Mouse (Mus musculus): Measurements from ENCODE around the gene Fam217b. TPM values are rescaled to one million over a fixed set of nuclear protein-coding genes. Genes with fewer than 3 reads are reported as not detected.

Gene Fam217b
- polyA plus RNA-seq, 1 experiment: 5.1 TPM

GRCm38 (mm10) chr2:178471546-178472480 is 57.5 kb downstream of the Fam217b start:
- TF ChIP-seq POLR2A (IDR thresholded peaks at IDR 0.05; ENCODE audit: borderline replicate concordance, low read depth, low read length) (no peak), CTCF (IDR thresholded peaks at IDR 0.05; ENCODE audit: low read depth, low read length) (no peak)
- no peak overlapping the region for H3K4me3 ChIP-seq (ENCODE audit: insufficient read depth, low read length)
- H3K27ac ChIP-seq (ENCODE audit: insufficient read depth, low read depth, low read length): no peak overlapping the region
- no peaks in the 10 kb centered on the region for H3K4me1 ChIP-seq (ENCODE audit: control insufficient read depth, insufficient read depth, low read length)

- Histone ChIP-seq H3K27ac (ENCODE audit: insufficient read depth, low read depth, low read length) (no peak overlapping the region), H3K4me3 (ENCODE audit: insufficient read depth, low read length) (no peak overlapping the region), H3K4me1 (ENCODE audit: control insufficient read depth, insufficient read depth, low read length) (no peaks in the 10 kb centered on the region)
- TF ChIP-seq POLR2A (IDR thresholded peaks at IDR 0.05; ENCODE audit: borderline replicate concordance, low read depth, low read length): no peak
- no peak for TF ChIP-seq CTCF (IDR thresholded peaks at IDR 0.05; ENCODE audit: low read depth, low read length)
These were observed 59.6 kb downstream of the Fam217b start for GRCm38 (mm10) chr2:178473916-178474315.

Other genes starting within 250 kb of the Fam217b start
- gene Sycp2, start 6.8 kb upstream of the Fam217b start, polyA plus RNA-seq (2012; ENCODE audit: insufficient read depth, insufficient read length, missing spikeins): 0.21 TPM in 1 of 2 replicates, not detected in the other
- gene Ppp1r3d, start 52 bp upstream of the Fam217b start, polyA plus RNA-seq (2012; ENCODE audit: insufficient read depth, insufficient read length, missing spikeins): 1.9 and 2.2 TPM in 2 replicates
- not detected in 2 replicates for gene Cdh26, start 16.0 kb downstream of the Fam217b start, polyA plus RNA-seq (2012; ENCODE audit: insufficient read depth, insufficient read length, missing spikeins)

Data from bone marrow macrophage, adult 2 months (primary cell).